Mouse (Mus musculus) limb, embryonic 13.5 days (tissue): ENCODE results near the gene Olfr178. TPM values are rescaled to one million over a fixed set of nuclear protein-coding genes. Genes with fewer than 3 reads are reported as not detected.

Experiments used
- ATAC-seq: fragments of 200-750 bp; cut with Nextera tagmentation; 2 replicates; pipeline ENCODE4 v1.8.0; 2017; ENCODE audit warnings: low read depth, moderate number of reproducible peaks, moderate TSS enrichment; ENCODE audit not compliant: low FRiP score
- H3K27ac ChIP-seq: fragments of 300-500 bp; sonication (generic); 2 replicates; pipeline ENCODE4 v1.5.1; 2015; ENCODE audit warnings: inconsistent platforms, mild to moderate bottlenecking, moderate library complexity
- H3K27me3 ChIP-seq: fragments of 300-500 bp; sonication (generic); 2 replicates; pipeline ENCODE4 v1.6.1; 2015; ENCODE audit warnings: mild to moderate bottlenecking, inconsistent platforms
- H3K36me3 ChIP-seq: fragments of 300-500 bp; sonication (generic); 2 replicates; pipeline ENCODE4 v1.6.1; 2015; ENCODE audit warnings: inconsistent platforms, mild to moderate bottlenecking, moderate library complexity
- H3K4me1 ChIP-seq: fragments of 300-500 bp; sonication (generic); 2 replicates; pipeline ENCODE4 v1.6.1; 2015; ENCODE audit warnings: inconsistent platforms
- H3K4me2 ChIP-seq: fragments of 300-500 bp; sonication (generic); replicated peaks from 2 replicates; pipeline ENCODE4 v1.6.1; 2015; ENCODE audit warnings: inconsistent platforms, mild to moderate bottlenecking, moderate library complexity
- H3K4me3 ChIP-seq: fragments of 300-500 bp; sonication (generic); 2 replicates; pipeline ENCODE4 v1.5.1; 2015; ENCODE audit warnings: moderate library complexity, mild to moderate bottlenecking, inconsistent platforms
- H3K9ac ChIP-seq: fragments of 300-500 bp; sonication (generic); 2 replicates; pipeline ENCODE4 v1.6.1; 2015; ENCODE audit warnings: mild to moderate bottlenecking, inconsistent platforms
- H3K9me3 ChIP-seq: fragments of 300-500 bp; sonication (generic); 2 replicates; pipeline ENCODE4 v1.6.1; 2016; ENCODE audit warnings: inconsistent platforms
- WGBS: fragments of 180-500 bp; shearing (Covaris S2); methylation state at CpG from one replicate; pipeline ENCODE4 v1.1.7; 2015; 5-methylcytosine and 5-hydroxymethylcytosine counted together
- polyA plus RNA-seq: library from polyadenylated mRNA; unstranded; fragments of >200 nt; fragmentation: Nextera tagmentation; extraction: Ambion mirVana; gene quantifications from 2 replicates; pipeline ENCODE4 v1.2.1, GENCODE M21; 2015

Olfr178 gene
- polyA plus RNA-seq: not detected in 2 replicates

DNA sequence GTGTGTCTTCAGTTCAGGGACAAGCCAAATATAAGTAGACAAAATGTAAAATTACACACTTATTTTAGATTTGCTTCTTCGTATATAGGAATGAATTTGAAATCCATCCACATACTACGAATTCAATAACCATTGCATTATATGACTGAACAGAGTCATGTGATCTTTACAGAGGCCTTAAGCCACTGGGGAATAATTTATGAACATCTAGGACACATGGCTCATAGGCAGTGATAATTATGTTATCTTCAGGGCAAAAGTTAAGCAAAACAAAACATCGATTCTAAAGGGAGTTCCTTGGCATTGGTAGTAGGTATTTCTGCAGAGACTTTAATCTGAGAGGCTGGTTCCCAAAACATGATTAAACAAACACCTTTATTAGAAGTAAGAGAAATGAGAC, at the start of gene Olfr178:
Gene Olfr178 (minus strand): TSS at position 101 of the 400 bp plus-strand sequence.
- H3K4me3 ChIP-seq: no peak within 1 kb of the TSS
- ATAC-seq: no peak
- no peaks in the 10 kb centered on the region for H3K27me3 ChIP-seq
- no peak within 1 kb of the TSS for H3K4me2 ChIP-seq
- H3K36me3 ChIP-seq: no peaks in the 10 kb centered on the region
- no peak within 1 kb of the TSS for H3K9ac ChIP-seq
- H3K4me1 ChIP-seq: no peaks in the 10 kb centered on the region
- no peaks in the 10 kb centered on the region for H3K9me3 ChIP-seq
- H3K27ac ChIP-seq: no peak within 1 kb of the TSS
- WGBS: 91% methylated on average over 3 of the region's 3 CpGs

DNA sequence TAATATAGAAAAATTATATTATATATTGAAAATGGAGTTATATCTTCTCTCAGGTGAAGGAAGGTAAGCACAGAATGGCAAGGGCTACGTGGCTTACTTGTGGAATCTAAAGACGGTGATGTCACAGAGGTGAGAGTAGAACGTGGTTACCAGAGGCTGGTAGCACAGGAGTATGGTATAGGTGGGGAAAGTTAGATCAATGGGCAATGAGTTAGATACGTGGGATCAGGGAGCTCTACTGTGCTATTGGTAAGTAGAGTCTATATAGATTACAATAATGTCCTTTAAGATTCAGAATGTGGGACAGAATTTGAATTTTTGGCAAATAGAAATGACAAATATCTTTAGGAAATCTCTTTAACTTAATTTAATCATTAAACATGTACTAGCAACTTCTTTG, 37.4 kb upstream of the Olfr178 start, which contains the start of gene Olfr180:
Gene Olfr180 (minus strand): TSS at position 101 of the 400 bp plus-strand sequence.
- no peak within 1 kb of the TSS for H3K4me2 ChIP-seq
- H3K4me3 ChIP-seq: no peak within 1 kb of the TSS
- no peaks in the 10 kb centered on the region for H3K9me3 ChIP-seq
- ATAC-seq: no peak
- H3K36me3 ChIP-seq: no peaks in the 10 kb centered on the region
- no peaks in the 10 kb centered on the region for H3K4me1 ChIP-seq
- no peak within 1 kb of the TSS for H3K9ac ChIP-seq
- H3K27ac ChIP-seq: no peak within 1 kb of the TSS
- H3K27me3 ChIP-seq: no peaks in the 10 kb centered on the region
- 77% methylated on average over 4 of the region's 4 CpGs for WGBS

DNA sequence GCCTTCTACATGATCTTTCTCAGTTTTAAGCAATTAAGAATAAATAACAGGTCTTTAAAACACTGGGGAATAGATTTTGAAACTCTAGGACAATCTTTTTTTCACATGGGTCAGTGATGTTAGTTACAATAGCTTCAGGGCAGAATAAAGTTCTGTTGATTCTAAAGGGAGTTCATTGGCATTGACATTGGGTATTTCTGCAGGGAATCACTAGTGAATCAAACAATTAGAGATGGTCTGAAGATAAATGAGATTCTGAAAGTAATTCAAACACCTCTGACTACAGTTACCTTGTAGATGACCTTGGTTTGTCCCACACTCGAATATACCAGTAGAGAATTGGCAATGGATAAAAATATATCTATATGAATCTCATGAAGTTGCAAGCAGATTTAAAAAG, 36.8 kb upstream of the Olfr178 start, which contains the start of gene Olfr181:
Gene Olfr181 (minus strand): TSS at position 101 of the 400 bp plus-strand sequence.
- H3K36me3 ChIP-seq: no peaks in the 10 kb centered on the region
- H3K9ac ChIP-seq: no peak within 1 kb of the TSS
- H3K27me3 ChIP-seq: no peaks in the 10 kb centered on the region
- no peaks in the 10 kb centered on the region for H3K9me3 ChIP-seq
- no peak for ATAC-seq
- 64% methylated on average over 1 of the region's 1 CpGs for WGBS
- H3K4me1 ChIP-seq: no peaks in the 10 kb centered on the region
- H3K27ac ChIP-seq: no peak within 1 kb of the TSS
- H3K4me2 ChIP-seq: no peak within 1 kb of the TSS
- no peak within 1 kb of the TSS for H3K4me3 ChIP-seq

DNA sequence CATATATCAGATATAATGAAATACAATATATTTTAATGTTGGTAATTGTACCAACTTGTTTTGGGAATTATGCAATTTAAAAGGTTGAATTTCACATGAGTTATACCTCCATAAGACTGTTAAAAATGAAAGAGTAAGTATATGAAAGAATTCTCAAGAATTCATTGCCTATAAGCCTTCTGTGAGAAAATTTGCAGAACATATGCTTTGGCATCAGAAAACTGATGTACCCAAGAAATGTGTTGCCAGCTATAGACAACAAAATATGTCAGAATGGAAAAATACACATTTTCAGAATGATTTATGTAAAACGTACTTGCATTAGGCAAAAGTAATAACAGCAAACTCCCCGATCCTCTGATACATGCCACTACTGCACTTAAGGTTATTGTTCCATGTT, 7.4 kb downstream of the Olfr178 start:
- Histone ChIP-seq H3K27ac (no peak overlapping the region), H3K9me3 (no peaks in the 10 kb centered on the region), H3K9ac (no peak overlapping the region), H3K4me1 (no peaks in the 10 kb centered on the region), H3K27me3 (no peaks in the 10 kb centered on the region), H3K4me2 (no peak overlapping the region), H3K4me3 (no peak overlapping the region), H3K36me3 (no peaks in the 10 kb centered on the region)
- 93% methylated on average over 2 of the region's 2 CpGs for WGBS
- no peak for ATAC-seq

DNA sequence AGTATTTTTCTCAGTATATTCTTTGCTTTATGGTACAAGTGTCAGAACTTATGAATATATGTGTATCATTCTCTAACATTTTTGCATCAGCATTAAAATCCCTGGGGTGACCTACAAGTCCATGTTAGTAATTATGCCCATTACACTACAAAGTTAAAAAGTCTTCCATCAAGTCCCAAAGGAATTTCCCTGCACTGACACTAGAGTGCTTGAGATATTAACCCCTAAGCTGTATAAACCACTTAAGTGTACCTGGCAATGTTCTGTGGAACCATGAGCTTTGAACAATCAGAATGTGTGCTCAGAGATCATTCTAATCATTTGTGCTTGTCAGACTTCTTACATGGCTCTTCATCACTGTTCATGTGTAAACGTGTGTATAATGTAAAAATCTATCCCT, 17.2 kb downstream of the Olfr178 start, which contains the start of gene Olfr177:
Gene Olfr177 (minus strand): TSS at position 101 of the 400 bp plus-strand sequence.
- 63% methylated on average over 1 of the region's 1 CpGs for WGBS
- no peak for ATAC-seq
- H3K4me1 ChIP-seq: no peaks in the 10 kb centered on the region
- H3K36me3 ChIP-seq: no peaks in the 10 kb centered on the region
- no peak within 1 kb of the TSS for H3K4me3 ChIP-seq
- no peaks in the 10 kb centered on the region for H3K27me3 ChIP-seq
- no peak within 1 kb of the TSS for H3K4me2 ChIP-seq
- H3K9me3 ChIP-seq: no peaks in the 10 kb centered on the region
- H3K27ac ChIP-seq: no peak within 1 kb of the TSS
- no peak within 1 kb of the TSS for H3K9ac ChIP-seq

DNA sequence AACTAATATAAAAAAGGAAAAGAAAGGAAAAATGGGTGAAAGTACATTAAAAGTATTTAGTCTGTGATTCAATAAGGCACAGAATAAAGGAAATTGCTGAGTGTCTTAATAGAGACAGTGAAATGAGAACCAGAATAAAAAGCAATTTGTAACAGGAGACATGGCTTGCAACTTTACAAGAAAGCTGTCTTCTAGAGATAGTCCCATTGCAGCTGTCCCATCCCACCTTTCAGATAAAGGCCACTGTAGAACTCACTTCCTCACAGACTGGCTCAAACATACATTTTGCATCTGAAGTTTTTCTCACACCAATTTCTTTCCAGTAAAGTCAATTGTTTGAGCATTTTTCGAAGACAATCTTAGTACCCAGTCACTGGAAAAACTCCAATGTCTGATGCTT, 30.4 kb downstream of the Olfr178 start:
- Histone ChIP-seq H3K27me3 (no peaks in the 10 kb centered on the region), H3K4me3 (no peak overlapping the region), H3K9me3 (no peaks in the 10 kb centered on the region), H3K9ac (no peak overlapping the region), H3K27ac (no peak overlapping the region), H3K36me3 (no peaks in the 10 kb centered on the region), H3K4me2 (no peak overlapping the region), H3K4me1 (no peaks in the 10 kb centered on the region)
- WGBS: 81% methylated on average over 1 of the region's 1 CpGs
- no peak for ATAC-seq

- no peak overlapping the region for H3K27ac ChIP-seq
- 93% methylated on average over 2 of the region's 2 CpGs for WGBS
- H3K27me3 ChIP-seq: no peaks in the 10 kb centered on the region
- H3K4me1 ChIP-seq: no peaks in the 10 kb centered on the region
- H3K9me3 ChIP-seq: no peaks in the 10 kb centered on the region
- H3K36me3 ChIP-seq: no peaks in the 10 kb centered on the region
- no peak overlapping the region for H3K4me3 ChIP-seq
- no peak overlapping the region for H3K9ac ChIP-seq
- no peak for ATAC-seq
- no peak overlapping the region for H3K4me2 ChIP-seq
Measured at GRCm38 (mm10) chr16:58860032-58860737, 31.7 kb downstream of the Olfr178 start.

Other genes with a start within 250 kb of the Olfr178 start
- gene Cpox, start 221.8 kb downstream of the Olfr178 start, polyA plus RNA-seq: 20.7 and 20.9 TPM in 2 replicates
- gene Gpr15, start 173.0 kb downstream of the Olfr178 start, polyA plus RNA-seq: 0.11 TPM in 1 of 2 replicates, not detected in the other
- gene Cldnd1, start 164.2 kb downstream of the Olfr178 start, polyA plus RNA-seq: 130 and 142 TPM in 2 replicates
- gene Olfr172, start 128.9 kb downstream of the Olfr178 start, polyA plus RNA-seq: not detected in 2 replicates
- not detected in 2 replicates for gene Olfr173, start 91.8 kb downstream of the Olfr178 start, polyA plus RNA-seq
- not detected in 2 replicates for gene Olfr175-ps1, start 65.3 kb downstream of the Olfr178 start, polyA plus RNA-seq
- gene Olfr177, start 17.3 kb downstream of the Olfr178 start, polyA plus RNA-seq: not detected in 2 replicates
- gene Olfr181, start 36.7 kb upstream of the Olfr178 start, polyA plus RNA-seq: not detected in 2 replicates
- not detected in 2 replicates for gene Olfr180, start 37.3 kb upstream of the Olfr178 start, polyA plus RNA-seq
- not detected in 2 replicates for gene Olfr183, start 103.3 kb upstream of the Olfr178 start, polyA plus RNA-seq
- gene Olfr186, start 138.2 kb upstream of the Olfr178 start, polyA plus RNA-seq: not detected in 2 replicates
- not detected in 2 replicates for gene Olfr187, start 147.7 kb upstream of the Olfr178 start, polyA plus RNA-seq
- not detected in 2 replicates for gene Olfr190, start 185.9 kb upstream of the Olfr178 start, polyA plus RNA-seq
- gene Olfr191, start 197.8 kb upstream of the Olfr178 start, polyA plus RNA-seq: not detected in 2 replicates
- not detected in 2 replicates for gene Olfr193, start 219.8 kb upstream of the Olfr178 start, polyA plus RNA-seq
- not detected in 2 replicates for gene Olfr194, start 229.0 kb upstream of the Olfr178 start, polyA plus RNA-seq